10 mouse cellular contexts compared by ENCODE assay signal in the genomic region with DNA sequence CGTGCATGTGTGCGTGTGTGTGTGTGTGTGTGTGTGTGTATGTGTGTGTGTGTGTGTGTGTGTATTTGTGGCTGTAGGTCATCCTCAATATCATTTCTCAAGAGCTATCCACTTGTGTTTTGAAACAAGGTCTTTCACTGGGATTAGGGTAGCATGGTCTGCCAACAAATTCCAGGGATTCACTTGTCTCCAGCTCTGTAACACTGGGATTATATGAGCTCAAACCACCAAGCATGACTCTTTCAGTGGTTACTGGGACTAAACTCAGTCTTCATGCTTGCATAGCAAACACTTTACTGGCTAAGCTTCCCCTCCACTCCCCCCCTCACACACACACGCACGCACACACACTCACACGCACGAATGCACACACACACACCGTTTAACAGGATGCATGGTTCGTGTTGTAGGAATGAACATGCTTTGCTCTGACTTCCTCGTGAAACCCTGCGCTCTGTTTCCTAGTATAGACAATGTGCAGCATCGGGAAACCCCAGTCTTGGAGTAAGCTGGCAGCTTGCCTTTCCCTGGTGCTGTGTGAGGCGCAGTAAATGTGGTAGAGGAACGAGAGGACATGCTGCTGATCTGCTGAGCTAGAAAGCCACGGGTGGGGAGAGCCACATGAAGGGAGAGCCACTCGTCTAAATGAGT.
DNase-seq lines count a peak whose midpoint lies in the region; ATAC-seq lines count a peak whose summit lies in the region.
"Had no signal": no experiment of that assay in that cellular context is flagged by ENCODE, and none has a peak within 500 bp of the region (broad histone marks: within the 10 kb centered on the region; RNA-seq: fewer than 3 reads in every experiment).

No protein-coding gene starts in this region.

- no peak overlapping the region for H3K4me2 ChIP-seq in hindbrain, embryonic 15.5 days
- H3K4me2 ChIP-seq in hindbrain, embryonic 11.5 days (replicated peaks; ENCODE audit: low read depth, low read length) = no peak overlapping the region
- H3K4me2 ChIP-seq: embryonic facial prominence, embryonic 15.5 days; liver, embryonic 11.5 days had no signal

- H3K36me3 ChIP-seq in hindbrain, embryonic 15.5 days = no peaks in the 10 kb centered on the region
- no peaks in the 10 kb centered on the region for H3K36me3 ChIP-seq in hindbrain, embryonic 11.5 days (ENCODE audit: control insufficient read depth, insufficient read depth, low read length)
- H3K36me3 ChIP-seq: embryonic facial prominence, embryonic 15.5 days had no signal

- H3K9ac ChIP-seq in hindbrain, embryonic 15.5 days = no peak overlapping the region
- H3K9ac ChIP-seq in hindbrain, embryonic 11.5 days (ENCODE audit: low read depth, low read length) = no peak overlapping the region
- H3K9ac ChIP-seq: embryonic facial prominence, embryonic 15.5 days had no signal

- no peaks in the 10 kb centered on the region for H3K27me3 ChIP-seq in hindbrain, embryonic 15.5 days
- no peaks in the 10 kb centered on the region for H3K27me3 ChIP-seq in hindbrain, embryonic 11.5 days (ENCODE audit: control insufficient read depth, insufficient read depth, low read length)
- H3K27me3 ChIP-seq: embryonic facial prominence, embryonic 15.5 days had no signal

- no peaks in the 10 kb centered on the region for H3K4me1 ChIP-seq in hindbrain, embryonic 15.5 days (replicated peaks)
- H3K4me1 ChIP-seq in hindbrain, embryonic 11.5 days (replicated peaks; ENCODE audit: control insufficient read depth, insufficient read depth, low read length) = no peaks in the 10 kb centered on the region
- H3K4me1 ChIP-seq: embryonic facial prominence, embryonic 15.5 days had no signal

- 0 out of 2 replicates have a peak, but pooled peaks have one; percentile 27 for ATAC-seq in hindbrain, embryonic 15.5 days (ENCODE audit: low FRiP score, low read depth)
- no peak for ATAC-seq in hindbrain, embryonic 11.5 days (ENCODE audit: low FRiP score)

- H3K27ac ChIP-seq in hindbrain, embryonic 15.5 days (replicated peaks) = no peak overlapping the region
- H3K27ac ChIP-seq in hindbrain, embryonic 11.5 days (ENCODE audit: low read depth, low read length) = no peak overlapping the region
- H3K27ac ChIP-seq: embryonic facial prominence, embryonic 15.5 days had no signal

- WGBS in hindbrain, embryonic 15.5 days = 70% methylated on average over 15 of the region's 15 CpGs
- WGBS in hindbrain, embryonic 11.5 days = 86% methylated on average over 15 of the region's 15 CpGs

- peak; percentile 73 to 74 for DNase-seq in cerebellum, postnatal 10 days
- DNase-seq in cerebellum, adult 8-10 months = no peak
- no peak for DNase-seq in hindbrain, embryonic 11.5 days (ENCODE audit: low spot score)
- peak; percentile 43 for DNase-seq in urinary bladder, postnatal 14 days (ENCODE audit: low spot score)
- DNase-seq in urinary bladder, adult 18-20 months (ENCODE audit: low spot score in 2 of 2) = no peak
- no peak for DNase-seq in adrenal gland, adult 8-10 months
- DNase-seq in lung, postnatal 36 days = no peak

- H3K9me3 ChIP-seq in hindbrain, embryonic 15.5 days = no peaks in the 10 kb centered on the region
- H3K9me3 ChIP-seq in hindbrain, embryonic 11.5 days (ENCODE audit: control insufficient read depth, low read length) = no peaks in the 10 kb centered on the region
- H3K9me3 ChIP-seq: embryonic facial prominence, embryonic 15.5 days had no signal

- no peak overlapping the region for H3K4me3 ChIP-seq in hindbrain, embryonic 15.5 days
- no peak overlapping the region for H3K4me3 ChIP-seq in hindbrain, embryonic 11.5 days (ENCODE audit: low read depth, low read length)
- H3K4me3 ChIP-seq: embryonic facial prominence, embryonic 15.5 days had no signal

Comparison
In these comparisons a context has a peak if more than half of its experiments do, and no peak if none do; other contexts are left out.
1. DNase-seq: peak in cerebellum, postnatal 10 days (2 of 2) and urinary bladder, postnatal 14 days (single experiment); none in cerebellum, adult 8-10 months (single experiment), hindbrain, embryonic 11.5 days (single experiment), urinary bladder, adult 18-20 months (0 of 2), adrenal gland, adult 8-10 months (single experiment) and lung, postnatal 36 days (single experiment).